Mouse (Mus musculus): ENCODE measurements around the gene Zscan4e.
"Not testable (repeated sequence)": the region's sequence is repeated elsewhere in the genome, so short reads cannot be mapped to it uniquely, and the experiment has no call there.

Gene Zscan4e

GRCm38 (mm10) chr7:11310582-11310981 is at the start of gene Zscan4e:
Gene Zscan4e, minus strand, starts transcription at chr7:11310682.
- not testable (repeated sequence) for DNase-seq (ENCODE audit: low spot score)
